Mouse (Mus musculus) R1 (cell line): ENCODE results near the gene Ms4a4a.

Experiments used
- DNase-seq: peaks from one replicate; pipeline ENCODE4 v3.0.0-alpha.2; 2018; ENCODE audit warnings: low read depth, low spot score

The Ms4a4a gene

GRCm38 (mm10) chr19:11435058-11435834 lies 59.9 kb downstream of the Ms4a4a start:
- no peak for DNase-seq
